Mouse (Mus musculus) kidney, postnatal 0 days (tissue): Measurements from ENCODE around the gene Hid1. TPM values are rescaled to one million over a fixed set of nuclear protein-coding genes. Genes with fewer than 3 reads are reported as not detected.
"Not testable (repeated sequence)": the region's sequence is repeated elsewhere in the genome, so short reads cannot be mapped to it uniquely, and the experiment has no call there.

Experiments used
- ATAC-seq: fragments of 200-750 bp; cut with Nextera tagmentation; replicated peaks from 2 replicates; pipeline ENCODE4 v1.8.0; 2017; ENCODE audit warnings: low read depth, moderate number of reproducible peaks, moderate TSS enrichment, moderate library complexity; ENCODE audit not compliant: low FRiP score
- DNase-seq: peaks from one replicate; pipeline ENCODE4 v3.0.0-alpha.2; 2016; ENCODE audit warnings: low spot score
- H3K27ac ChIP-seq: fragments of 300-500 bp; sonication (generic); 2 replicates; pipeline ENCODE4 v1.5.1; 2014; ENCODE audit warnings: mild to moderate bottlenecking
- H3K27me3 ChIP-seq: fragments of 300-500 bp; sonication (generic); 2 replicates; pipeline ENCODE4 v1.6.1; 2014; ENCODE audit warnings: low read length, mixed read lengths; ENCODE audit not compliant: insufficient read depth
- H3K36me3 ChIP-seq: fragments of 300-500 bp; sonication (generic); 2 replicates; pipeline ENCODE4 v1.6.1; 2014; ENCODE audit warnings: low read length, mixed read lengths; ENCODE audit not compliant: insufficient read depth
- H3K4me1 ChIP-seq: fragments of 300-500 bp; sonication (generic); replicated peaks from 2 replicates; pipeline ENCODE4 v1.6.1; 2014; ENCODE audit warnings: antibody characterized with exemption, low read length, mixed read lengths; ENCODE audit not compliant: insufficient read depth
- H3K4me2 ChIP-seq: fragments of 300-500 bp; sonication (generic); 2 replicates; pipeline ENCODE4 v1.6.1; 2014; ENCODE audit warnings: mild to moderate bottlenecking, low read length, moderate library complexity, mixed read lengths
- H3K4me3 ChIP-seq: fragments of 300-500 bp; sonication (generic); replicated peaks from 2 replicates; pipeline ENCODE4 v1.5.1; 2014; ENCODE audit warnings: low read depth, low read length
- H3K9ac ChIP-seq: fragments of 300-500 bp; sonication (generic); 2 replicates; pipeline ENCODE4 v1.6.1; 2014; ENCODE audit warnings: low read depth, low read length
- H3K9me3 ChIP-seq: fragments of 300-500 bp; sonication (generic); replicated peaks from 2 replicates; pipeline ENCODE4 v1.6.1; 2016; ENCODE audit warnings: low read length, inconsistent platforms, mixed read lengths
- CTCF ChIP-seq: IDR thresholded peaks from 2 replicates; pipeline ENCODE4 v1.5.1; 2016; ENCODE audit warnings: antibody characterized with exemption, low read depth, mild to moderate bottlenecking, moderate library complexity
- WGBS: fragments of 180-500 bp; shearing (Covaris S2); extraction: QIAGEN DNeasy Blood & Tissue Kit; methylation state at CpG from one replicate; pipeline ENCODE4 v1.1.7; 2014; 5-methylcytosine and 5-hydroxymethylcytosine counted together
- polyA plus RNA-seq: library from polyadenylated mRNA; unstranded; fragments of >200 nt; fragmentation: Nextera tagmentation; extraction: Ambion mirVana; gene quantifications from 2 replicates; pipeline ENCODE4 v1.2.1, GENCODE M21; 2015

The Hid1 gene
- polyA plus RNA-seq, 1 experiment from 2014 or later, result 4.5 TPM

DNA sequence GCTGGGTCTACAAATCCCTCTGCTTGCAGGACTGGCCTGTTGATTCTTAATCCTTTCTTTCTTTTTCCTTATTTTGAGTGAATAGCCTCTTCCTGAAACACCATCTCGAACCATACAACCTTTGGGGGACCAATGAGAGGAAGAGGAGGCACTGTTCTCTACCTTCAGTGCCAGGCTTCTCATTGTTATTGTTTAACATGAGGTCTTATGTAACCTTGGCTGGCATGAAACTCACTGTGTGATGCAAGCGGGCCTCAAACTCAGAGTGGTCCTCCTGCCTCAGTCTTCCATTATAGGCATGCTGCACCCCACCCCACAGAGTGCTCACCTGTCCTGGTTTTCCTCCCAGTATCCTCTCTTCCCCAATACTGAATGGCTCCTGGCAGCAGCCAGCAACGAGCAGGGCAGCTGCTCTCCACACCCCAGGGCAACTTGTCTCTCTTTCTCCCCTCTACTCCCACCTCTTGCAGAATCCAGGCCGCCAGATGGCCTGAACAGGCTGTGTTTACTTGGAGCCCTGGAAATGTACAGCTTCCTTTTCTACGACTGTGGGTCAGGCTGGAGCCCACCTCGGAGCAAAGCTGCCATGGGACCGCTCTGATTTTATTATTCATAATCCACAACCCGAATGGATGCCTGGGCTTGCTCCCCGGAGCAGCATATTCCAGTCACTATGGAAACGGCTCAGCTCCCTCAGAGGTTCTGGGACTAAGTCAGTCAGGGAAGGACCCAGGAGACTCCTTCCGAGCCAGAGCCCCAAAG is 33.3 kb upstream of the Hid1 start:
- Histone ChIP-seq H3K4me3 (no peak overlapping the region), H3K4me1 (peaks cover 8% of the 10 kb centered on the region; the same call in 1 of the 2 replicates), H3K36me3 (0 out of 2 replicates have a peak, but pooled peaks cover 2% of the 10 kb centered on the region), H3K4me2 (no peak overlapping the region), H3K27ac (no peak overlapping the region), H3K9me3 (no peaks in the 10 kb centered on the region), H3K27me3 (no peaks in the 10 kb centered on the region), H3K9ac (no peak overlapping the region)
- DNase-seq, result no peak
- TF ChIP-seq CTCF, result no peak
- ATAC-seq, result no peak
- WGBS, result 45% methylated on average over 11 of the region's 11 CpGs

DNA sequence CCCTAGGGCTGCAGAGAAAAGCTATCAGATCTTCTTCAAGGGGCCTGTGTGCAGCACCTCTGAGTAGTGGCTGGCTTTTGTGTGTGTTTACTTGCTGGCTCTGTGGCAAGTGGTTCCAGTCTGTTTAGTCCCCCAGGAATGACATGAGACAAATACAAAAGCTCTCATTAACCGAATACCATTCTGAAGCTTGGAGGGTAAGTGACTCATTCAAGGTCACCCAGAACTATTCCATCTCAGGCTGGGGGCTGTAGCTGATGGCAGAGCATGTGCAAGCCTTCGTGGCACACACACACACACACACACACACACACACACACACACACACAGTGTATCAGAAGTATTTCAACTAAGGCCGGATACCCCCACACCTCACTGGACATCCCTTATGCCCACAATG is 32.6 kb upstream of the Hid1 start:
- Histone ChIP-seq H3K4me3 (no peak overlapping the region), H3K4me1 (peaks cover 8% of the 10 kb centered on the region; the same call in 1 of the 2 replicates), H3K9ac (no peak overlapping the region), H3K27ac (no peak overlapping the region), H3K36me3 (peaks cover 5% of the 10 kb centered on the region; the same call in 1 of the 2 replicates), H3K4me2 (no peak overlapping the region), H3K9me3 (no peaks in the 10 kb centered on the region), H3K27me3 (no peaks in the 10 kb centered on the region)
- no peak for TF ChIP-seq CTCF
- 70% methylated on average over 3 of the region's 3 CpGs for whole genome bisulfite sequencing
- ATAC-seq (no peak), DNase-seq (no peak)

DNA sequence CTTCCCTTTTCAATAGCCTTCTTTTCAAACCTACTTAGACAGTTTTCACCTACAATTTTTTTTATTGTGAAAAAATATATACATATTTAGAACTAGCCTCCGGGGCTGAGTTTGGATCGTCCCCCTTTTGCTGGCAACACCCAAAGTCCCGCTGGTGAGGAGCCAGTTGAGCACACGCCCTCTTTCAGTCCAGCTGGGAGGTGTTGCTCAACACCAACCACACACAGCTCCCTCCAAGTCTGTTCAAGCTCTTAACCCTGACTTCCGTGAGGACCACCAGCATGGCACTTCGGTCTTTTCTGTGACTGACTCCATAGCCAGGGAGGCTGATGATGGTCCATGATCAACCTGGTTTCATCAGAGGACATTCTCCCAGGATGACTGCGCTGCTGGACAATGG is 30.5 kb upstream of the Hid1 start:
- no peak overlapping the region for H3K4me2 ChIP-seq
- no peak overlapping the region for H3K9ac ChIP-seq
- TF ChIP-seq CTCF, result no peak
- ATAC-seq (no peak), DNase-seq (no peak)
- no peaks in the 10 kb centered on the region for H3K9me3 ChIP-seq
- WGBS, result 80% methylated on average over 7 of the region's 7 CpGs
- no peak overlapping the region for H3K4me3 ChIP-seq
- peaks cover 14% of the 10 kb centered on the region; the same call in 1 of the 2 replicates for H3K36me3 ChIP-seq
- H3K27ac ChIP-seq, result no peak overlapping the region
- H3K27me3 ChIP-seq, result no peaks in the 10 kb centered on the region
- H3K4me1 ChIP-seq, result no peaks in the 10 kb centered on the region

DNA sequence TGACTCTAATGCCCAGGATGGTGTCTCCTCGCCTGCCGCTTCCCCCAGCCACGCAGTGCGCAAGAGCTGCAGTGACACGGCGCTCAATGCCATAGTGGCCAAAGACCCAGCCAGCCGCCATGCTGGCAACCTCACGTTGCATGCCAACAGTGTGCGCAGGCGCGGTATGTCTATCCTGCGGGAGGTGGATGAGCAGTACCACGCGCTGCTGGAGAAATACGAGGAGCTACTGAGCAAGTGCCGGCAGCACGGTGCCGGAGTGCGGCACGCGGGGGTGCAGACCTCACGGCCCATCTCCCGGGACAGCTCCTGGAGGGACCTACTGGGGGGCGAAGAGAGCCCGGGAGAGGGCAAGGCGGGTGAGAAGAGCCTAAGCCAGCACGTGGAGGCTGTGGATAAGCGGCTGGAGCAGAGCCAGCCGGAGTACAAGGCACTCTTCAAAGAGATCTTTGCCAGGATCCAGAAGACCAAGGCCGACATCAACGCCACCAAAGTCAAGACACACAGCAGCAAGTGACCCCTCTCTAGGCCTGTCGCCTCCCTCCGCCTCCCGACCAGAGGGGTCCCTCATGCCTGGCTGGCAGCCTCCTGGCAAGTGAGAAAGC is 26.3 kb upstream of the Hid1 start:
- no peaks in the 10 kb centered on the region for H3K27me3 ChIP-seq
- no peak overlapping the region for H3K27ac ChIP-seq
- no peaks in the 10 kb centered on the region for H3K4me1 ChIP-seq
- peak overlapping the region; percentile 23; the same call in 1 of the 2 replicates for H3K4me2 ChIP-seq
- WGBS, result 62% methylated on average over 34 of the region's 34 CpGs
- no peaks in the 10 kb centered on the region for H3K9me3 ChIP-seq
- peak; percentile 19 for DNase-seq
- H3K4me3 ChIP-seq, result no peak overlapping the region
- H3K36me3 ChIP-seq, result peaks cover 20% of the 10 kb centered on the region; the same call in 1 of the 2 replicates
- no peak overlapping the region for H3K9ac ChIP-seq
- no peak for TF ChIP-seq CTCF
- peak; percentile 7; the same call in 1 of the 2 replicates for ATAC-seq

DNA sequence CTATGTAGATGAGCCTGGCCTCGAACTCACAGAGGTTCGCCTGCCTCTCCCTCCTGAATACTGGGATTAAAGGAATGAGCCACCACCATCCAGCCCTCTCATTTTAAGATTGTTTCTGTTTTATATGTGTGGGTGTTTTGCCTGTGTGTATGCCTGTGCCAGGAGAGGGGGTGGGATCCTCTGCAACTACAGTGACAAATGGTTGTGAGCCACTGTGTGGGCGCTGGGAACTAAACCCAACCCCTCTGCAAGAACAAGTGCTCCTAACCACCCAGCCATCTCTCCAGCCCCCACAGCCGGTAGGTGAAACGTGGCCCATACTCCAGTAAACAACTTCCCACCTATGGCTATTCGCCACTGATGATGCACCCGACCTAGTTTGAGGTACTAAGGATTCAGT is 23.8 kb upstream of the Hid1 start:
- no peak overlapping the region for H3K9ac ChIP-seq
- H3K36me3 ChIP-seq, result peaks cover 20% of the 10 kb centered on the region; the same call in 1 of the 2 replicates
- no peaks in the 10 kb centered on the region for H3K4me1 ChIP-seq
- ATAC-seq (no peak), DNase-seq (no peak)
- no peak overlapping the region for H3K4me3 ChIP-seq
- 86% methylated on average over 7 of the region's 7 CpGs for WGBS
- H3K9me3 ChIP-seq, result no peaks in the 10 kb centered on the region
- H3K27me3 ChIP-seq, result no peaks in the 10 kb centered on the region
- no peak overlapping the region for H3K4me2 ChIP-seq
- TF ChIP-seq CTCF, result no peak
- no peak overlapping the region for H3K27ac ChIP-seq

DNA sequence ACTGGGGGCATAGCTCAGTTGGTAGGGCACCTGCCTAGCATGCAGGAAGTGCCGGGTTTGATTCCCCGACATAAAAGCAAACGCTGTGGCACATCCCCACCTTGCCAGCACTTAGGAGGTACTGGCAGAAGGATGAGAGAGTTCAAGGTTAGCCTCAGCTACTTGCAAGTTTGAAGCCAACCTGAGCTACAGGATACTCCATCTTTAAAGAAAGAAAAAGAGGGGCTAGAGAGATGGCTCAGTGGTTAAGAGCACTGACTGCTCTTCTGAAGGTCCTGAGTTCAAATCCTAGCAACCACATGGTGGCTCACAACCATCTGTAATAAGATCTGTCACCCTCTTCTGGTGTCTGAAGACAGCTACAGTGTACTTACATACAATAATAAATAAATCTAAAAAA is 19.3 kb upstream of the Hid1 start:
- H3K27ac ChIP-seq, H3K4me3 ChIP-seq, DNase-seq, H3K4me2 ChIP-seq, ATAC-seq, H3K9me3 ChIP-seq, H3K36me3 ChIP-seq, H3K27me3 ChIP-seq, H3K9ac ChIP-seq: not testable (repeated sequence)
- 87% methylated on average over 3 of the region's 3 CpGs for WGBS
- peaks cover 25% of the 10 kb centered on the region; the same call in 1 of the 2 replicates for H3K4me1 ChIP-seq
